9 mouse cellular contexts compared by ENCODE assay signal in the genomic region with DNA sequence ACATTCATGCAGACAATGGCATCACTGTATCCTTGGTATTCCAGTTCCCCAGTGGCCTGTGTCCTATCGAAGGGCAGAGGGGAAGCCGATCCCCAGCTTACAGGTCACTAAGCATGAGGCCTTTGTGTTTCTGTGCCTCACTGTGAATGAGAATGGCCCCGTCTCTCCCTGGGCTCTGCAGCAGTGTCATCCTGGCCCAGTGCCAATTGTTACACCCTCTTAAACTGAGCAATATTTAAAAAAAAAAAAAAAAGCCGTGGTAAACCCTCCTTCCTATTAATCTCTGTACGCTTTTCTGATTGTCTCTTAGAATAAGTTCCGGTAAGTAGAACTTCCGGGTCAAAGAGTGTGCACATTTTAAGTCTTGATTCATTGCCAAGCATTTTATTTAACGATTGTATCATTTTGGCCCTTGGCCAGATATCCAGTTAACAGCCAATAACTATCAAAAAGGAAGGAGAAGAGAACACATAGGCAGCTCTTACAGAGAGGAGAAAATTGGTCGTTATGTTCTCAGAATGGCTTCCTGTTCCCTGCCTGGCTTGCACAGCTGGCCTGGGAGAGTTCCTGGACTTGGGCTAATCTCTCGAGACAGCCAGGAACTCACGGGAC.
DNase-seq lines count a peak whose midpoint lies in the region; ATAC-seq and TF ChIP-seq lines count a peak whose summit lies in the region.
"Had no signal": no experiment of that assay in that cellular context is flagged by ENCODE, and none has a peak within 500 bp of the region (broad histone marks: within the 10 kb centered on the region; RNA-seq: fewer than 3 reads in every experiment).

No protein-coding gene starts in this region.

- no peaks in the 10 kb centered on the region for H3K27me3 ChIP-seq in hindbrain, postnatal 0 days (ENCODE audit: insufficient read depth, low read length)

- peaks cover 4% of the 10 kb centered on the region; the same call in 1 of the 2 replicates for H3K36me3 ChIP-seq in hindbrain, postnatal 0 days (ENCODE audit: insufficient read depth, low read length)

- H3K4me1 ChIP-seq in hindbrain, postnatal 0 days (ENCODE audit: insufficient read depth, low read length): no peaks in the 10 kb centered on the region; the same call in 1 of the 2 replicates

- intact Hi-C loops in gastrocnemius, postnatal 14 days (cut with DNase I; ENCODE audit: low total_unique reads): no loop called here

- peak; percentile 76 for ATAC-seq in hindbrain, postnatal 0 days
- ATAC-seq in frontal cortex, adult (ENCODE audit: low TSS enrichment): no peak

- peak overlapping the region; percentile 43; the same call in 1 of the 2 replicates for H3K27ac ChIP-seq in layer of hippocampus, adult 2 months
- H3K27ac ChIP-seq in hindbrain, postnatal 0 days: peak overlapping the region; percentile 32; the same call in 1 of the 2 replicates

- no peaks in the 10 kb centered on the region for H3K9me3 ChIP-seq in hindbrain, postnatal 0 days (ENCODE audit: low read length)

- no peak overlapping the region for H3K4me3 ChIP-seq in layer of hippocampus, adult 2 months
- H3K4me3 ChIP-seq in hindbrain, postnatal 0 days (ENCODE audit: low read length): no peak overlapping the region
- H3K4me3 ChIP-seq: erythroblast, embryonic 14.5 days had no signal

- no peak overlapping the region for H3K9ac ChIP-seq in hindbrain, postnatal 0 days (replicated peaks; ENCODE audit: low read length)

- DNase-seq in layer of hippocampus, adult 2 months (ENCODE audit: low spot score in 2 of 2): peak in 1 of 2 experiments; percentile 30
- no peak for DNase-seq in layer of hippocampus, postnatal 25 days (ENCODE audit: extremely low spot score in 1 of 2, low spot score in 1 of 2)
- DNase-seq in adrenal gland, adult 2 months: peak; percentile 39
- DNase-seq in gastrocnemius, postnatal 14 days: peak; percentile 61
- peak; percentile 62 for DNase-seq in hindbrain, postnatal 0 days (ENCODE audit: low spot score)
- peak; percentile 70 for DNase-seq in lung, postnatal 14 days
- no peak for DNase-seq in thymus, postnatal 10 days (ENCODE audit: low spot score in 2 of 2)

- no peak overlapping the region for H3K4me2 ChIP-seq in hindbrain, postnatal 0 days (ENCODE audit: low read depth, low read length)

- TF ChIP-seq CTCF in layer of hippocampus, adult 2 months (conservative IDR thresholded peaks at IDR 0.05): no peak
- no peak for TF ChIP-seq CTCF in hindbrain, postnatal 0 days (IDR thresholded peaks at IDR 0.05; ENCODE audit: low read depth)

- 18% methylated on average over 11 of the region's 11 CpGs for WGBS in hindbrain, postnatal 0 days

Comparison
In these comparisons a context has a peak if more than half of its experiments do, and no peak if none do; other contexts are left out.
1. DNase-seq: peak in adrenal gland, adult 2 months (single experiment), gastrocnemius, postnatal 14 days (single experiment), hindbrain, postnatal 0 days (single experiment) and lung, postnatal 14 days (single experiment); none in layer of hippocampus, postnatal 25 days (0 of 2) and thymus, postnatal 10 days (0 of 2).